Mouse (Mus musculus): ENCODE data around the gene Zfp784. TPM values are rescaled to one million over a fixed set of nuclear protein-coding genes. Genes with fewer than 3 reads are reported as not detected.
"Not testable (repeated sequence)": the region's sequence is repeated elsewhere in the genome, so short reads cannot be mapped to it uniquely, and the experiment has no call there.

Gene Zfp784
- total and polyA plus RNA-seq, 3 experiments = 1.3 to 2.7 (median 2.5) TPM

DNA sequence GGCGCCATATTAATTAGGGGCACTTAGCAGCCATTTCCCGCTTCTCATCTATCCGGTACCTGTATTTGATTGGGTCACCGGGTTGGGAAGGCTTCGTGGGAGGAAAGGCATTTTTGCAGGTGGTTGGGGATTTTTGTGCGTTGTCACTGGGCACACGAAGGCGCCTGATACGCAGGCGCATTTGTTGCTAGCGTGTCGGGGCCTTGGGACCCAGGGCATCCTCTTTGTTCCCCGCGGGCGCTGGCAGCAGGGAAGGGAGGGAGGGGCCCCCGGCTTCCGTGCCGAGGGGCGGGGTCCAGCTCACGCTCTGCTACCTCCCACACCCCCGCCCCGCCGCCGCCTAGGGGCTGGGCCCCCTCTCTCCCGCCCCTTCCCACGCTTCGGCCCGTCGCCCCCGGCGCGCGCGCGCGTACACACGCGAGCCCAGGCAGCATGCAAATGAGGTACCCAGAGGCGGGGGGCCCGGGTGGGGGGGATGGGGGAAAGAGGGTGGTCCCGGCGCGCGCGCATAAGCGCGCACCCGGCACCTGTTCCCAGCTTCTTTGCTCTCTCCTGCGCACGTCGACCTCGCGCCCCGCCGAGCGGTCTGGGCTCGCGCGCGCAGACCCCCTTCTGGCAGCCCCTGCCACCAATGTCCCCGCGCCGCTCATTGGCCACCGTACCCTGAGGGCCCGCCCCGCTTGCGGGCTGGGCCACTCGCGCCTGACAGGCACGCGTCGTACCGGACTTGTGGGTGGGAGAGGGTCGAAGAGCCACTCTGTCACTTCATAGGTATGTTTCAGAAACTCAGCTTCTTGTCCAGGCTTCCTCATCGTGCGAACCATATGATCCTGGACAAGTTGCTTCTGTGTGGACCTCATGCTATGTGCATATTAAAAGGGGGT lies 22.9 kb downstream of the Zfp784 start, which contains the start of gene Gm44973:
TSS of gene Gm44973 (plus strand) at position 379 of the 884 bp plus-strand sequence.
- no peaks in the 10 kb centered on the region for H3K27me3 ChIP-seq (ENCODE audit: insufficient read depth, low read length)
- TF ChIP-seq CTCF (IDR thresholded peaks at IDR 0.05; ENCODE audit: low read depth, low read length) = no peak
- no peak for TF ChIP-seq POLR2AphosphoS5 (IDR thresholded peaks at IDR 0.05; ENCODE audit: insufficient replicate concordance, low read depth, low read length)
- no peak for TF ChIP-seq TAL1 (conservative IDR thresholded peaks at IDR 0.05; ENCODE audit: low read depth, low read length)
- no peak for TF ChIP-seq GATA2 (IDR thresholded peaks at IDR 0.05; ENCODE audit: borderline replicate concordance, low read depth, low read length)
- TF ChIP-seq GATA1 (IDR thresholded peaks at IDR 0.05; ENCODE audit: borderline replicate concordance, low read length) = no peak
- peaks cover 13% of the 10 kb centered on the region for H3K9me3 ChIP-seq (replicated peaks)
- peak; percentile 45 for ATAC-seq (ENCODE audit: extremely low read depth, insufficient number of reproducible peaks, low FRiP score, poor library complexity, severe bottlenecking)
- peak within 1 kb of the TSS; percentile 78 for H3K4me3 ChIP-seq (ENCODE audit: low read depth, low read length)
- H3K36me3 ChIP-seq (replicated peaks) = peaks cover 49% of the 10 kb centered on the region
- peak; percentile 82 for DNase-seq (ENCODE audit: low spot score)
- peaks cover 56% of the 10 kb centered on the region for H3K4me1 ChIP-seq (ENCODE audit: insufficient read depth, low read depth, low read length)

DNA sequence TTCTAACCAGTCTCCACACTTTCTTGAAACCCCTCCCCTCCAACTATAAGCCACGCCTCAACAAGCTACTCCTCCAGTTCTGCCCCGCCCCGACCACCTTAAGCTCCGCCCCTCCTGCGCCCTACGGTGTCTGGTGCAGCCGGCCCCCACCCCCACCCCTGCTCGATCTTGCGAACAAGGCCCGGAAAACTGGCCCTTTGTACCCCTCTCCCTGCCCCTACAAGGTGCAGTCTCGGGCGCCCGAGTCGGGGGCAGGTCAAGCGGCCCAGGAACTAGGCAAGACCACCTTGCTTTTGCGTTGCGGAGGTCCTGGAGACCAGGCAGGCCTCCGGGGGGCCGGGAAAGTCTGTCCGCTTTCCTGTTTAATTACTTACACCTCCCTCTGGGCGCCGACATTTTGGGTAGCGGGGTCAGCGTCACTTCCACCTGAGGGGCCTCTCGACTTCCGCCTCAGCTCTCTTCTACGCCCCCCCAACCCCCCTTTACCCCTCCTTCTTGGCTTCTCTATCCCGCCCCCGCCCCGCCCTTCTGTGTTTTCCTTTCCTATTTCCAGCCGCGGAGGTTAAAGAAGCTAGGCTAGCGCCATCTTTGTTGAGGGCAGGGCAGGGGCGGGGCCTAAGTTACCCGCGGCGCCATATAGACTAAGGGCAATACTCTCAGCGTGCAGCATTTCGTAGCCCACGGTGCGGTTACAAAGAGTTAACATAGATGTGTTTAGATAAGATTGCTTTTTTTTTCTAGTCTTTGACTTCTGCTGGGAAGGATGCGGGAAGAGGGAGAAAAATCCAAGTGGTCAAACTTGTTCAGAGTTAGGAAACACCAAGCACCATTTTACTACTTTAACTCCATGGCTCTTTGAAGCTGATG lies 23.8 kb downstream of the Zfp784 start, which contains the start of the genes Zfp524 and Fiz1:
TSS of gene Zfp524 (plus strand) at position 165 of the 867 bp plus-strand sequence.
TSS of gene Fiz1 (minus strand) at position 447 of the 867 bp plus-strand sequence.
- H3K4me3 ChIP-seq (ENCODE audit: low read depth, low read length) = peak within 1 kb of the TSS; percentile 78
- ATAC-seq (ENCODE audit: extremely low read depth, insufficient number of reproducible peaks, low FRiP score, poor library complexity, severe bottlenecking) (peak; percentile 61), DNase-seq (ENCODE audit: low spot score) (peak; percentile 77)
- H3K4me1 ChIP-seq (ENCODE audit: insufficient read depth, low read depth, low read length) = peaks cover 57% of the 10 kb centered on the region
- no peaks in the 10 kb centered on the region for H3K27me3 ChIP-seq (ENCODE audit: insufficient read depth, low read length)
- peaks cover 13% of the 10 kb centered on the region for H3K9me3 ChIP-seq (replicated peaks)
- no peak for TF ChIP-seq CTCF (IDR thresholded peaks at IDR 0.05; ENCODE audit: low read depth, low read length)
- TF ChIP-seq GATA2 (IDR thresholded peaks at IDR 0.05; ENCODE audit: borderline replicate concordance, low read depth, low read length) = no peak
- no peak for TF ChIP-seq TAL1 (conservative IDR thresholded peaks at IDR 0.05; ENCODE audit: low read depth, low read length)
- no peak for TF ChIP-seq GATA1 (IDR thresholded peaks at IDR 0.05; ENCODE audit: borderline replicate concordance, low read length)
- TF ChIP-seq POLR2AphosphoS5 (IDR thresholded peaks at IDR 0.05; ENCODE audit: insufficient replicate concordance, low read depth, low read length) = no peak
- H3K36me3 ChIP-seq (replicated peaks) = peaks cover 58% of the 10 kb centered on the region

DNA sequence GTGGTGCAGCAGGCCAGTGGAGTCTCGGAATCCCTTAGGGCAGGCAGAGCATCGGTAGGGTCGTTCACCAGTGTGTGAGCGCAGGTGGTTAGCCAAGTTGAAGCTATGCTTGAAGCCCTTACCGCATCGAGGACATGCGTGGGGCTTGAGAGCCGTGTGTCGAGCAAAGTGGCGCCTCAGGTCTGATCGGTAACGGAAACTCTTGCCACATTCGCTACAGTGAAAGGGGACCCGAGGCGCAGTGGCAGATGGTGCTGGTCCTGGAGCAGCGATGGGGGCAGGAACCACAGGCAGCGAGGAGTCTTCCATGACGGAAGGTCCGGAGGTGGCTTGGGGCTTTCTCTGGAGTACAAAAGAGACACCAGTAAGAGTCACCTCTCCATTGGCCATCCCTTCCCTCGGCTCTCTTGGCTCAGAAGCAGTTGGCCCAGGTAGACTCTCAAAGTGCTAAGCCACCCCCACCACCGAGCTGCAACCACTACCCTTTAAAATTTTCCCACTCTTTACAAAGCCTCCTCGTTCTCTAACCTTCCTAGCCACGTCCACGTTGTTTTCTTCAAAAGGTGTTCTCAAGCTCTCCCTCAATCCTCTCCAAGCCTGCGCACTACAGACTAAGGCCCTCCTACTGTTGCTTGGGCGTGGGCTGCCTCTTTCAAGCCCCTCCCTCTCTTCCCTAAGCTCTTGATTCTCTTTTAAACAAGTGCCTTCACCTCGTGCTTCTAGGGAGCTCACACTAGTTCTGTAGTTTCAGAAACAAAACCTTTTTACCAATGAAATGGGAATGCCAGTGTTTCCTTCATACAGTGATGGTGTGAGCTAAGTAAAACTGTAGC lies 25.3 kb downstream of the Zfp784 start:
- H3K4me1 ChIP-seq (ENCODE audit: insufficient read depth, low read depth, low read length) = peaks cover 44% of the 10 kb centered on the region
- H3K27me3 ChIP-seq (ENCODE audit: insufficient read depth, low read length) = no peaks in the 10 kb centered on the region; the same call in 1 of the 2 replicates
- peak overlapping the region; percentile 78; the same call in 1 of the 2 replicates for H3K4me3 ChIP-seq (ENCODE audit: low read depth, low read length)
- DNase-seq (ENCODE audit: low spot score) (peak; percentile 67), ATAC-seq (ENCODE audit: extremely low read depth, insufficient number of reproducible peaks, low FRiP score, poor library complexity, severe bottlenecking) (peak; percentile 22; the same call in 1 of the 2 replicates)
- peaks cover 64% of the 10 kb centered on the region for H3K36me3 ChIP-seq (replicated peaks)
- TF ChIP-seq TAL1 (conservative IDR thresholded peaks at IDR 0.05; ENCODE audit: low read depth, low read length) = no peak
- TF ChIP-seq CTCF (IDR thresholded peaks at IDR 0.05; ENCODE audit: low read depth, low read length) = no peak
- no peak for TF ChIP-seq GATA2 (IDR thresholded peaks at IDR 0.05; ENCODE audit: borderline replicate concordance, low read depth, low read length)
- TF ChIP-seq GATA1 (IDR thresholded peaks at IDR 0.05; ENCODE audit: borderline replicate concordance, low read length) = no peak
- no peak for TF ChIP-seq POLR2AphosphoS5 (IDR thresholded peaks at IDR 0.05; ENCODE audit: insufficient replicate concordance, low read depth, low read length)
- H3K9me3 ChIP-seq (replicated peaks) = peaks cover 19% of the 10 kb centered on the region

DNA sequence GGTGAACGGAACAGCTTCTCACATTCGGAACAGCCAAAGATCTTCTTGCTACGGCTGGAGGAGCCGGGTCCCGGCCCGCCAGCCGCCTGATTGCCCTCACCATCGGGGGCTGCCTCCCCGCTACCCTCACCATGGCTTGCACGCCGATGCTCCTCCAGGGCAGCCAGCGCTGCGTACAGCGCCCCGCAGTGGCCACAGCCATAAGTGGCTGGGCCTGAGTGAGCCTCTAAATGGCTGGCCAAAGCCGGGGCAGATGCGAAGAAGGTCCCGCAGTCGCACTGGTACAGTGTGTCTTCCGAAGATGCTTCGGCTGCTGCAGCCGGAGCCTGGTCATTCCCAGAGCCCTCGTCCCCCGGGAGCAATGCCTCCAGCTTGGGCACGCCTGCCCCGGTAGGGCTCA lies 30.0 kb downstream of the Zfp784 start:
- Histone ChIP-seq H3K36me3 (replicated peaks) (peaks cover 73% of the 10 kb centered on the region), H3K27me3 (ENCODE audit: insufficient read depth, low read length) (no peaks in the 10 kb centered on the region; the same call in 1 of the 2 replicates)
- DNase-seq (ENCODE audit: low spot score) = no peak

DNA sequence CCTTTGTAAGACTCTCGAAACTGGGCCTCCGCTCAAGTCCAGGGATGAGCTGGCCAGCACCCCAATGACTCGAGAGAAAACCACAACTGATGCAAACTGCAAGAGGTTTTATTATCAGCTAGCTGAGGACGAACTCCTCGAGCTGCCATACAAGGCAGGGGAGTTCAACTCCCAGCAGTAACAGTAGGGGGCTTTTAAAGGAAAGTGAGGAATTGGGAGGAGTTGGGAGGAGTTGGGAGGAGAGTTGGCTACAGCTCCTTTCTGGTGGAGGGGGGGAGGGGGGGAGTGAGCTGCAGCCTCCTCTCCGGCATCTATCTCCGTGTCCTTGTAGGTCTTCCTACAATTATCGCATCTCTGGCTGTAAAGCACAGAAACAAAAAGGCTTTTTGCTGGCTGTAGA lies 35.4 kb downstream of the Zfp784 start:
- DNase-seq (ENCODE audit: low spot score); H3K27me3 ChIP-seq (ENCODE audit: insufficient read depth, low read length); H3K4me1 ChIP-seq (ENCODE audit: insufficient read depth, low read depth, low read length); H3K9me3 ChIP-seq (replicated peaks); H3K4me3 ChIP-seq (ENCODE audit: low read depth, low read length); ATAC-seq (ENCODE audit: extremely low read depth, insufficient number of reproducible peaks, low FRiP score, poor library complexity, severe bottlenecking): not testable (repeated sequence)
- H3K36me3 ChIP-seq (replicated peaks) = peaks cover 20% of the 10 kb centered on the region

More for the DNA sequence above, 30.0 kb downstream of the Zfp784 start:
- Histone ChIP-seq H3K4me3 (ENCODE audit: low read depth, low read length) (peak overlapping the region; percentile 1; the same call in 1 of the 2 replicates), H3K9me3 (replicated peaks) (0 out of 2 replicates have a peak, but pooled peaks cover 8% of the 10 kb centered on the region), H3K4me1 (ENCODE audit: insufficient read depth, low read depth, low read length) (peaks cover 27% of the 10 kb centered on the region)
- TF ChIP-seq GATA2 (IDR thresholded peaks at IDR 0.05; ENCODE audit: borderline replicate concordance, low read depth, low read length) (no peak), TAL1 (conservative IDR thresholded peaks at IDR 0.05; ENCODE audit: low read depth, low read length) (no peak), POLR2AphosphoS5 (IDR thresholded peaks at IDR 0.05; ENCODE audit: insufficient replicate concordance, low read depth, low read length) (no peak), GATA1 (IDR thresholded peaks at IDR 0.05; ENCODE audit: borderline replicate concordance, low read length) (no peak)
- ATAC-seq (ENCODE audit: extremely low read depth, insufficient number of reproducible peaks, low FRiP score, poor library complexity, severe bottlenecking) = no peak

All from G1E (cell line).